Mouse (Mus musculus): Measurements from ENCODE around the gene Misp. TPM values are rescaled to one million over a fixed set of nuclear protein-coding genes. Genes with fewer than 3 reads are reported as not detected.

Gene Misp
- polyA plus RNA-seq, 1 experiment from 2014 or later: 204 TPM

DNA sequence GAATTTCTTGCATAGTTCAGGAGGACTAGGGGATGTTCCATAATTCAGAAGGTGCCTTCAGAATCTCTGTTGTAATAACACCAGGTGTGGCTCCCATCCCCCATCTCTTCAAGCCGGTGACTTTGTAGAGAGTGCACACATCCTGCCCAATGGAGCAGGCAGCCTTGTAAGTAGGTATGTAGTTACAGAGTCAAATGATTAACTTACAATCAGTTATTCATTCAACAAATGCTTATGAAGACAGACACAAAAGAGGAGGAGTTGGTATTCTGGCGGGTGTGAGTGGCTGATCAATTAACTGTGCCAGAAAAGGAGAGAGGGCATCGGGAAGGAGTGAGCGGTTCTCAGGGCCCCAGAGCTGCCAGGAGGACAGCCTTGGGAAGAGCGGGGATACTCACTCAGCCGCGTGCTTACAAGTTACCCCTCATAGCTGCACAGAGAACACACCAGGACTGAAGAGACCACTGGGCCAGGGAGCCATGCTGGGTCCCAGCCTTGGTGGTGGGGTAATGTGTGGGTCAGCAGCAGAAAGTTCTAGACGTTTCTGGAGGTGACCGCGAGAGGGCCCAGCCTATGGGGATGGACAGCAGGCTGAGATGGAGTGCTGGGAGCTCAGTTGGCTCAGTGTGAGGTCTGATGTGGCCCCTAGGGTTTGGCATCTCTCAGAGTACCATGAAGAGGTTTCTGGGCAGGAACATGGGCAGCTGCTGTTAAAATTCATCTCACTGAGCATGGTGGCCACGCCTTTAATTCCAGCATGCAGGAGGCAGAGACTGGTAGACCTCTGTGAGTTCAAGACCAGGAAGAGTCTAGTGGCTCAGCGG, 4.9 kb upstream of the Misp start:
- H3K9ac ChIP-seq (ENCODE audit: low read depth, low read length): no peak overlapping the region
- peaks cover 36% of the 10 kb centered on the region for H3K4me1 ChIP-seq (ENCODE audit: control insufficient read depth, insufficient read depth, low read length)
- 79% methylated on average over 12 of the region's 12 CpGs for WGBS
- H3K4me3 ChIP-seq (ENCODE audit: low read length): no peak overlapping the region
- H3K27me3 ChIP-seq (replicated peaks; ENCODE audit: control insufficient read depth, insufficient read depth, low read length): no peaks in the 10 kb centered on the region
- 0 out of 2 replicates have a peak, but pooled peaks cover under 1% of the 10 kb centered on the region for H3K36me3 ChIP-seq (ENCODE audit: control insufficient read depth, insufficient read depth, low read length)
- H3K27ac ChIP-seq (ENCODE audit: low read length): peak overlapping the region; percentile 6; the same call in 1 of the 2 replicates
- no peak overlapping the region for H3K4me2 ChIP-seq (ENCODE audit: low read depth, low read length)
- ATAC-seq: peak; percentile 14; the same call in 1 of the 2 replicates
- H3K9me3 ChIP-seq (ENCODE audit: control insufficient read depth, low read length): no peaks in the 10 kb centered on the region

DNA sequence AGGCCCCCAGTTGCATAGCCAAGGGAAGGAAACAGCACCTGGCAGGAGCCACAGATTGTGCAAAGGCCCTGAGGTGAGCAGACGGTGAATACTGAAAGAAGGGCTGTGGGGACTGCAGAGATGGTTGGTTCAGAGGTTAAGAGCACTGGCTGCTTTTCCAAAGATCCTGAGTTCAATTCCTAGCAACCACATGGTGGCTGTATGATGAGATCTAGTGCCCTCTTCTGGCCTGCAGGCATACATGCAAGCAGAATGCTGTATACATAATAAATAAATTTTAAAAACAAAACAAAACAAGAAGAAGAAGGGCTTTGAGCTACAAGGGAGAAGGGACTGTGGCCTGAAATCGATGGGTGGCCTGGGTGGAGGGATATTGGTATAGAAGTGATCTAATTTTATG, 3.7 kb upstream of the Misp start:
- no peak for ATAC-seq
- Histone ChIP-seq H3K4me3 (ENCODE audit: low read length) (no peak overlapping the region), H3K36me3 (ENCODE audit: control insufficient read depth, insufficient read depth, low read length) (no peaks in the 10 kb centered on the region), H3K4me1 (ENCODE audit: control insufficient read depth, insufficient read depth, low read length) (peaks cover 36% of the 10 kb centered on the region), H3K9ac (ENCODE audit: low read depth, low read length) (no peak overlapping the region), H3K27ac (ENCODE audit: low read length) (no peak overlapping the region), H3K4me2 (ENCODE audit: low read depth, low read length) (no peak overlapping the region), H3K27me3 (replicated peaks; ENCODE audit: control insufficient read depth, insufficient read depth, low read length) (no peaks in the 10 kb centered on the region), H3K9me3 (ENCODE audit: control insufficient read depth, low read length) (no peaks in the 10 kb centered on the region)
- WGBS: 80% methylated on average over 2 of the region's 2 CpGs

- Histone ChIP-seq H3K36me3 (ENCODE audit: control insufficient read depth, insufficient read depth, low read length) (no peaks in the 10 kb centered on the region), H3K27ac (ENCODE audit: low read length) (0 out of 2 replicates have a peak overlapping the region, but pooled peaks have one; percentile 11), H3K4me3 (ENCODE audit: low read length) (no peak overlapping the region), H3K9me3 (ENCODE audit: control insufficient read depth, low read length) (no peaks in the 10 kb centered on the region), H3K27me3 (replicated peaks; ENCODE audit: control insufficient read depth, insufficient read depth, low read length) (no peaks in the 10 kb centered on the region), H3K4me2 (ENCODE audit: low read depth, low read length) (no peak overlapping the region), H3K4me1 (ENCODE audit: control insufficient read depth, insufficient read depth, low read length) (peaks cover 36% of the 10 kb centered on the region), H3K9ac (ENCODE audit: low read depth, low read length) (no peak overlapping the region)
- WGBS: 50% methylated on average over 4 of the region's 4 CpGs
- ATAC-seq: no peak
Measured at GRCm38 (mm10) chr10:79818225-79818624, 2.6 kb upstream of the Misp start.

DNA sequence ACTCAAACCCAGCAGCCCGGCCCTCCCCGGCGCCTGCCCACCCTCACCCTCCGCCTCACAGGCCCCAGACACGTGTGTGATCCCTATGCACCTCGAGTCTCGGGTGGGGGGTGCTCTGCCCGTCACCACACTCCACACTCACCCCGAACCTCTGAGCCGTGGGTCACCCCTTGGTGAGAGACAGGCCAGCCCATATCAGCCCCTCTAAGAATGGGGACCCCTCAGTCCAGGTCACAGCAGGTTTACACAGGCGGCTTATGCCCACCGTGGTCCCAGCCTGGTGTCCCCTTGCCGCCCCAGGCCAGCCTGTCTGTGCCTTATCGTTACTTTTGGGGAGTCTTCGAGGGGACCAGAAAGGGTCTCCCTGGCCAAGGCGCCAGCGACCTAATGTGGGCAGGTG, 1.2 kb upstream of the Misp start:
- WGBS: 92% methylated on average over 16 of the region's 17 CpGs
- Histone ChIP-seq H3K4me1 (ENCODE audit: control insufficient read depth, insufficient read depth, low read length) (peaks cover 34% of the 10 kb centered on the region), H3K9ac (ENCODE audit: low read depth, low read length) (no peak overlapping the region), H3K4me3 (ENCODE audit: low read length) (no peak overlapping the region), H3K27ac (ENCODE audit: low read length) (no peak overlapping the region), H3K4me2 (ENCODE audit: low read depth, low read length) (no peak overlapping the region), H3K27me3 (replicated peaks; ENCODE audit: control insufficient read depth, insufficient read depth, low read length) (no peaks in the 10 kb centered on the region), H3K36me3 (ENCODE audit: control insufficient read depth, insufficient read depth, low read length) (no peaks in the 10 kb centered on the region), H3K9me3 (ENCODE audit: control insufficient read depth, low read length) (no peaks in the 10 kb centered on the region)
- ATAC-seq: no peak

- Histone ChIP-seq H3K27ac (ENCODE audit: low read length) (peak overlapping the region; percentile 92), H3K36me3 (ENCODE audit: control insufficient read depth, insufficient read depth, low read length) (no peaks in the 10 kb centered on the region)
- 63% methylated on average over 8 of the region's 8 CpGs for WGBS
Measured at GRCm38 (mm10) chr10:79820277-79820676, 512 bp upstream of the Misp start.

GRCm38 (mm10) chr10:79821731-79822130, 942 bp downstream of the Misp start:
- Histone ChIP-seq H3K27me3 (replicated peaks; ENCODE audit: control insufficient read depth, insufficient read depth, low read length) (no peaks in the 10 kb centered on the region), H3K9ac (ENCODE audit: low read depth, low read length) (peak overlapping the region; percentile 72), H3K36me3 (ENCODE audit: control insufficient read depth, insufficient read depth, low read length) (no peaks in the 10 kb centered on the region), H3K27ac (ENCODE audit: low read length) (peak overlapping the region; percentile 92), H3K4me2 (ENCODE audit: low read depth, low read length) (peak overlapping the region; percentile 51), H3K4me1 (ENCODE audit: control insufficient read depth, insufficient read depth, low read length) (peaks cover 28% of the 10 kb centered on the region), H3K9me3 (ENCODE audit: control insufficient read depth, low read length) (no peaks in the 10 kb centered on the region), H3K4me3 (ENCODE audit: low read length) (peak overlapping the region; percentile 46)
- no peak for ATAC-seq
- WGBS: 73% methylated on average over 12 of the region's 12 CpGs

More at GRCm38 (mm10) chr10:79820277-79820676, 512 bp upstream of the Misp start:
- Histone ChIP-seq H3K9ac (ENCODE audit: low read depth, low read length) (peak overlapping the region; percentile 57), H3K4me2 (ENCODE audit: low read depth, low read length) (peak overlapping the region; percentile 51), H3K4me1 (ENCODE audit: control insufficient read depth, insufficient read depth, low read length) (peaks cover 31% of the 10 kb centered on the region), H3K9me3 (ENCODE audit: control insufficient read depth, low read length) (no peaks in the 10 kb centered on the region), H3K27me3 (replicated peaks; ENCODE audit: control insufficient read depth, insufficient read depth, low read length) (no peaks in the 10 kb centered on the region), H3K4me3 (ENCODE audit: low read length) (peak overlapping the region; percentile 46; the same call in 1 of the 2 replicates)
- ATAC-seq: no peak

- Histone ChIP-seq H3K4me1 (ENCODE audit: control insufficient read depth, insufficient read depth, low read length) (peaks cover 28% of the 10 kb centered on the region), H3K4me2 (ENCODE audit: low read depth, low read length) (peak overlapping the region; percentile 51), H3K27me3 (replicated peaks; ENCODE audit: control insufficient read depth, insufficient read depth, low read length) (no peaks in the 10 kb centered on the region), H3K27ac (ENCODE audit: low read length) (peak overlapping the region; percentile 98), H3K36me3 (ENCODE audit: control insufficient read depth, insufficient read depth, low read length) (no peaks in the 10 kb centered on the region), H3K9ac (ENCODE audit: low read depth, low read length) (peak overlapping the region; percentile 72), H3K4me3 (ENCODE audit: low read length) (peak overlapping the region; percentile 46), H3K9me3 (ENCODE audit: control insufficient read depth, low read length) (no peaks in the 10 kb centered on the region)
- ATAC-seq: peak; percentile 82
- 27% methylated on average over 17 of the region's 17 CpGs for WGBS
Measured at GRCm38 (mm10) chr10:79822372-79822771, 1.6 kb downstream of the Misp start.

GRCm38 (mm10) chr10:79823011-79823410, 2.2 kb downstream of the Misp start:
- ATAC-seq: peak; percentile 73
- Histone ChIP-seq H3K27me3 (replicated peaks; ENCODE audit: control insufficient read depth, insufficient read depth, low read length) (no peaks in the 10 kb centered on the region), H3K4me2 (ENCODE audit: low read depth, low read length) (peak overlapping the region; percentile 39), H3K36me3 (ENCODE audit: control insufficient read depth, insufficient read depth, low read length) (no peaks in the 10 kb centered on the region), H3K4me3 (ENCODE audit: low read length) (peak overlapping the region; percentile 46), H3K9ac (ENCODE audit: low read depth, low read length) (peak overlapping the region; percentile 72), H3K4me1 (ENCODE audit: control insufficient read depth, insufficient read depth, low read length) (peaks cover 24% of the 10 kb centered on the region), H3K27ac (ENCODE audit: low read length) (peak overlapping the region; percentile 98), H3K9me3 (ENCODE audit: control insufficient read depth, low read length) (no peaks in the 10 kb centered on the region)
- WGBS: 51% methylated on average over 6 of the region's 6 CpGs

DNA sequence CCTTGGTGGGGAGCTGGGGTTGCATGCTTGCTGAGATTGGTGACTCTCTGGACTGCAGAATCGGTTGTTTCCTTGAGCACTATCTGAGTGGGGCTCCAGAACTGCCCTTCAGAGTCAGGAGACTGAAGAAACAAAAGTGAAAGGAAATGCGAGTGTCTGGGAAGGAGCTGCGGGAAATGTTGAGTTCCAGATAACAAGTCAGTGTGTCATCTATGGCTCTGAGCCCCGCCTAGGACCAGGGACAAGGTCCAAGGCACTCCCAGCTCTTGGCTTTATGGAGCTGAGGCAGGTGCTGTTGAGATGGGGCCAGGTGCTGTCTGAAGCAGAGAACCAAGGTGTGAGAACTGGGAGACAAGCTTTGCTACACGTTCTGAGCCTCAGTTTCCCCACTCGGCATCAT, 3.6 kb downstream of the Misp start:
- peak overlapping the region; percentile 98 for H3K27ac ChIP-seq (ENCODE audit: low read length)

More for the DNA sequence above, 3.6 kb downstream of the Misp start:
- peak; percentile 69 for ATAC-seq
- peak overlapping the region; percentile 46 for H3K4me3 ChIP-seq (ENCODE audit: low read length)
- H3K4me2 ChIP-seq (ENCODE audit: low read depth, low read length): peak overlapping the region; percentile 66
- no peaks in the 10 kb centered on the region for H3K27me3 ChIP-seq (replicated peaks; ENCODE audit: control insufficient read depth, insufficient read depth, low read length)
- peak overlapping the region; percentile 72 for H3K9ac ChIP-seq (ENCODE audit: low read depth, low read length)
- H3K36me3 ChIP-seq (ENCODE audit: control insufficient read depth, insufficient read depth, low read length): no peaks in the 10 kb centered on the region
- H3K9me3 ChIP-seq (ENCODE audit: control insufficient read depth, low read length): no peaks in the 10 kb centered on the region
- WGBS: 38% methylated on average over 6 of the region's 6 CpGs
- H3K4me1 ChIP-seq (ENCODE audit: control insufficient read depth, insufficient read depth, low read length): peaks cover 12% of the 10 kb centered on the region

Measured in intestine, embryonic 16.5 days (tissue).